Mouse (Mus musculus) brain, embryonic 18.5 days (tissue): ENCODE measurements around the gene Cacna2d4.
A peak's percentile ranks its signal among the peaks of the same experiment; 100 is the strongest.

Source experiments
- DNase-seq: peaks from one replicate; pipeline ENCODE4 v3.0.0-alpha.2; 2012; ENCODE audit warnings: low read depth, low spot score

The Cacna2d4 gene

DNA sequence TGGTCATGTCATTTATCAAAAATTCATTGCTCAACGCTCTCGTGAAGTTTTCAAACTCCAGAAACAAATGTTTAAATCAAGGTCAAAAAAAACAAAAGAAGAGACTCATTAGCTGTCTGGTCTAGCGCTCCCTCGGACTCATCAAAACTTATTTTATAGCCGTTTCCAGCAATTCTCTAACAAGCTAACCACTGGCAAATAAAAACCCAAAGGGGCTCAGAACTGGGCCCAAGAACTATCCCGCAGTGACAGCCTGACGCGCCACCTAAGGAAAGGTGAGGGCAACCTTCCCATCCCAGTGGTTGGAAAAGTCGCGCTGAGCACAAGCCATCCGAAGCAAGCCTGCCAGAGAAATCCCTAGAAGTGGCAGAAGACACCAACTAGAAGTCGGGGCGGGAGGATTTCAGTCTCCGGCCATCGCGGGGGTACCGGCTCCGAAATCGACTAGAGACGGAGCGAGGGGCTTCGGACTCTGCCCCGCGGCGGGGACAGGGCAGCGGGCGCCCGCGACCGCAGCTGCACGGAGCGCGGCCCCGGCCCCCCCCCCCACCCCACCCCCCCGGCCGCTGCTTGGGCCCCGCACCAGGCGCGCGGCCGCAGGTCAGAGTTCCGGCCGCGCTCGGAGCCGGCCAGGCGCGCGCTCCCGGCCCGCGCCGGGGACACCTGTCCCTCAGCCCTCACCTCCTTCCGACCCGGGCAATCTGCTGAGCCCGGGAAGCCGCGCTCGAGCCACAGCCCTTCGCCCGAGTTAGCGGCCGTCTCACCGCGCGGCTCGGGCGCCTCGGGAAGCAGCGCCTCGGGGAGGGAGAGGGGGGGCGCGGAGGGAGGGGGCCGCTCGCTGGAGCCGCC lies 151.7 kb downstream of the Cacna2d4 start:
- no peak for DNase-seq

DNA sequence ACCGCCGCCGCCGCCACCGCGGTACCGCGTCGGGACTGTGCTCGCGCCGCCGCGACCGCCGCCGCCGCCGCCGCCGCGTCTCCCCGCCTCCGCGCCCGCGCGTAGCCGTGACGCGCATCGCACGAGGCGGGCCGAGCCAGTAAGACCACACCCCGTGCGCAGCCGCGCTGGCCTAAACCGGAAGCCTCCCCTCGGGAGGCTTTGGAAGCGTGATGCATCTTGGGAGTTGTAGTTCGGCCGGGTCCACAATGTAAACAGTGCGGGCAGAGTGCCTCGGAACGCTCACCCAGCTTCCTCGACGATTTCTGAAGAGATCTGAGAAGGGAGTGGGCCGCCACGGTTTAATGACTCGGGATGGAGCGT lies 152.3 kb downstream of the Cacna2d4 start:
- DNase-seq: peak; percentile 95

DNA sequence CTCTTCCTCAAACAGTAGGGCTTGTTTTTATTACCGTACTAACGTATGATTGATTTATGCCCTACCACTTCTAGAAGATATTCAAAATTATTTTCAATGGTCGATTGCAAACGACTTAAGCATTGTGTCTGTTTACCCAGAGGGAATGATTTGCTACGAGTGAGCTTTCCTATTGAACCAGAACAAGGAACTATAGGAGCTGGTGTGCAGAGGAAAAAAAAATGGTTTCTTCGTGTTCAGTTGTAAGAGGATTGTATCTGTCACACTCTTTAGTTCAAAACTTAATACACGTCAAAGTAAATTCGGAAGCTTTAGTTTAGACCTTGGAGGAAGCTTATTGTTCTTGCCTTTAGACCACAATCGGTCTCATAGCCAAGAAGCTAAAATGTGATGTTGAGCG lies 152.8 kb downstream of the Cacna2d4 start:
- DNase-seq: no peak

DNA sequence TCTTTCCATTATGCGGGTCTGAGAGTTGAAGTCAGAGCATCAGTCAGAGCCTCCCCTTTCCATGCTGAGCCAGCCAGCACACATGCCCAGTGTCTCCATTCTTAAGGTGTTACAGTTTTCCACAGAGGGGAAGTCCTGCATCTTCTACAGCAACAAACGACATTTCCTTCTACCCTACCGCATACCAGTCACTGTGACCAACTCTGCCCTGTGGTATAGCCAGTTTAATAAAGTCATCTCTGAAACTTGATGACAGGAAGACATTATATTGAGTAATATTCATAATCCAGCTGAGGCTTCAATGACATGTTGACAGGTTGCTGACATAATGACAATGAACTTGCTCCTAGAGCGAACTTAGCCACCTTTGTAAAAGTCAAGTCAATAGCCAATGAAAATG lies 154.4 kb downstream of the Cacna2d4 start:
- DNase-seq: no peak

DNA sequence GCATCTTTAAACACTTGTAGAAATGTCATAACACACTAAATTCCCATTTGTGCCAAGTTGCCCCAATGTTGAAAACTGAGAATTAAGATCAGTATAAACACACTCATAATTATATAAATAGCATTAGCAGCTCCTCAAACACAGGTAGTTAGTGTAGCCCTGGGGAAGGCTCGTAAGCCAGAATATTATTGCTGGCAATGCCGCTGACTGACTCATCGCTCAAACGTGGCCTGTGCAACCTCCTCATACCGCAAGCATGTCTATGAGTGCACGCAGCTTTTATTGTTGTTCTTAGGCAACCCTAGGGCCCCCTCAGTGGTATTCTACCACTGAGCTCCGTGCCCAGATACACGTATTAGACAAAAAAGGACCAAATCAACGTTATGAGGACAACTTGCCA lies 156.5 kb downstream of the Cacna2d4 start:
- no peak for DNase-seq

DNA sequence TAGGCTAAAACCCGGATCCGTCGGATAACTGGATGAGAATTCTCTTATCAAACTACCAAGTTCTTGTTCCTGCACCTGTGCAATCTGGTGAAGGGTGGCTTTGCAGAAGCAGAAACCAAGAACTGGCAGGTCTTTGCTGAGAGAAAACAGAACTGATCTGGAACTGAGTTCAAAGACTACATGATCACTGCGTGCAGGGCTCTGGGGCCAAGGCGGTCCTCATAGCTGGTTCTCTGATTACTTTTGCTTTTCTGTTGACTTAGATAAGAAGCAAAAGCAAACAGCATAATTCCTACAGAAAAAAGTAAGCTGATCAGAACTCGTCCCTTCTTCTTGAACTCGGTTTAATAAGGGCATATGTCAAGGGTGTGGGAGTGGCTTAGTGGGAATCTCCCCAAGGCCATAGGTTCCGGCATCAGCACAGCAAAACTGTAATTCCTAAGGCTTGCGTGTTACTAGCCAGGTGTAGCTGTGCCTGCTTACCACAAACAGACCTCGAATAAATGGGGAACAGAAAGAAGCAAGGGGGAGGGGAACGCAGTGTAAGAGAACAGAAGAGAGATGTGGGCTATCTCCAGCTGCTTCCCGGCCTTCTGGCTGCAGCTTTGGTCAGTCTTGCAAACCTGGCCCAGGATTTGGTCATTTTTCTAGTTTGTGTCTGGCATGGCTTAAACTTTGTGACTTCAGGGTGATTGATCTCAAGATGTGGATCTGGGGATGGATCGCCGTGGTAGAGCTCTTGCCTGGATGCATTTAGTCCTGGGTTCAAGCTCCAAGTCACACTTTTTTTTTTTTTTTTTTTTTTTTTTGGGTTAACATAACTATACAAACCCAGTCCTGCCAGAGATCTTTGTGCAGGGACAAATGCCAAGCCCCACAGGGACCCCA lies 159.3 kb downstream of the Cacna2d4 start:
- DNase-seq: no peak

DNA sequence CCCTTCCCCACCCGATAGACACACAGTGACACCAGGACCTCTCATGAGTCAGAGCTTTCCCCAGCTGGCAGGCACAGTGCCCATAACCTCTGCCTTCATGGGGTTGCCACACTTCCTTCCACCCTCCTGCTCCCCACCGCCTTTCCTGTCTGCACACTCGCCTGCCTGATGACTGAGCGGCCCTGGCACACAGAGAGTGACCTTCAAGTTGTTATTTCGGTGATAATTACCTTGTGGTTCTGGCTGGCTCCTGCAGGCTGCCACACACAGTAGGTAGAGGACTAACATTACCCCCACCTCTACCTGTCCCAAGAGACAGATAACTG lies 159.9 kb downstream of the Cacna2d4 start:
- DNase-seq: no peak

DNA sequence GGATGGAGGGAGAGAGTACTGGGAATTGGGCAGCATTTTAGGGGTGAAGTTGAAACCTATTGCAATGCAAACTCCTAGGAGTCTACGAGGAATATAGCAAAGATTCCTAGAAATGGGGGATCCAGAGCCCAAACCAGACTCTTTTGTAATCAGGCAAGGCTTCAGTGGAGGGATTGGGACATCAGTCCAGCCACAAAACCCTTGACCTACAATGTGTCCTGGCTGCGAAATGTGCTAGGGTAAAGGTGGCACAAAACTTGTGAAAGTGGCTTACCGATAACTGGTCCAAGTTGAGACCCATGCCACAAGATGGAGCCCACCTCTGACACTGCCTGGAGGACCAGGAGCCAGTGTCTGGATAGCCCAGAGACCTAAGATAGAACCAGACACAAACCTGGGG lies 163.0 kb downstream of the Cacna2d4 start:
- no peak for DNase-seq

DNA sequence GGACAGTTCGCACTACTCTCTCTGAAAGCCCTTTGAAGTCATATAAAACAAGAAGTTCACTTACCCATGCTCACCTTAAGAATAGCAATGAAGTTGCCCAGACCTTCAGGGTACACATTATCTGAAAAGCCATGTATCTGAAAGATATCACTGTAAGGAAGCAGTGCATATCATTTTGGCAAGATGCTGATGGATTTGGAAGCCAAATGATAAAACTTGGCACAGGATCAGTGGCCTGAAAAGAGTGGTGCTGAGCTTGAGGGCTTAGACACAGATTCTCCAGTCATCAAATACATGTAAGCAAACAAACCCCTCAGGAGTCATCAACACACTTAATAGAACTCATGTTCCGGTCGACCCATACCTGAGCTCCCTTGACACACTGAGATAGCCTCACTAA lies 164.3 kb downstream of the Cacna2d4 start:
- DNase-seq: no peak

DNA sequence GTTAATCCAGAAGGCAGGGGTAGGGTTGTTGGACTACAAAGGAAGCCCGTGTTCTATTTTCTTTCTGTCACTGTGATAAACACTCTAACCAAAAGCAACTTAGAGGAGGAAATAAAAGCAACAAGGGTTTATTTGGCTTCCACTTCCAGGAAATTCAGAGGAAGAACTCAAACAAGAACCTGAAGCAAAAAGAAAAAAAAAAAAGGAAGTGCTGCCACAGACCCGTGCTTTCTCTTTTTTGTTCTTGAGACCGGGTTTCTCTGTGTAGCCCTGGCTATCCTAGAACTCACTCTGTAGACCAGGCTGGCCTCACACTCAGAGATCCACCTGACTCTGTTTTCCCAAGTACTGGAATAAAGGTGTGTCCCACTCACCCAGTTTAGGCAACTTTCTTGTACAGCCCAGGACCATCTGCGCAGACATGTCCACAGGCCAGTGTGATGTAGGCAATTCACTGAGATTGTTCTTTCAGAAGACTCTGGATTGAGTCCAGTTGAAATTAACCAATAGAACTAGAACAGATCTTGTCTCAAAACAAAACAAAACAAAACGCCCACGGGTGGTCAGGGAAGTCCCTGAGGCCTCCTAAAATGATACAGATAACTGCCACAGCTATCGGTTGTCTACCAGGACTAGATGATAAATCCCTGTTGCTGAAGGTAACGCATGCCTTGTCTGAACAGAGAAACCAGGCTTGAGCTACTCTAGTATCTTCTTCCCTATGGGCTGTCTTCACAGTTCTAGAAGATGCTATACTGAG lies 165.4 kb downstream of the Cacna2d4 start:
- no peak for DNase-seq
